Mouse (Mus musculus): ENCODE data around the gene Osbpl5. TPM values are rescaled to one million over a fixed set of nuclear protein-coding genes. Genes with fewer than 3 reads are reported as not detected.

Gene Osbpl5
- polyA plus RNA-seq, 1 experiment = 8.2 TPM

GRCm38 (mm10) chr7:143793121-143793520 is 36.3 kb upstream of the Osbpl5 start:
- H3K27ac ChIP-seq (ENCODE audit: insufficient read depth, low read length) = no peak overlapping the region
- TF ChIP-seq POLR2A (IDR thresholded peaks at IDR 0.05; ENCODE audit: insufficient read depth, low read length) = no peak
- TF ChIP-seq CTCF (IDR thresholded peaks at IDR 0.05; ENCODE audit: low read depth, low read length) = peak; percentile 74
- TF ChIP-seq EP300 (IDR thresholded peaks at IDR 0.05; ENCODE audit: insufficient read depth, low read depth, low read length) = no peak
- peaks cover 7% of the 10 kb centered on the region; the same call in 1 of the 2 replicates for H3K36me3 ChIP-seq (ENCODE audit: control insufficient read depth, insufficient read depth, low read length, poor library complexity, severe bottlenecking)
- no peak overlapping the region for H3K4me3 ChIP-seq (ENCODE audit: low read depth, low read length)
- H3K9me3 ChIP-seq (replicated peaks; ENCODE audit: control insufficient read depth, insufficient read depth, low read length, poor library complexity, severe bottlenecking) = no peaks in the 10 kb centered on the region; the same call in 1 of the 2 replicates
- H3K27me3 ChIP-seq (ENCODE audit: control insufficient read depth, insufficient read depth, low read length, poor library complexity, severe bottlenecking) = no peaks in the 10 kb centered on the region
- no peaks in the 10 kb centered on the region for H3K4me1 ChIP-seq (ENCODE audit: control insufficient read depth, insufficient read depth, low read length)
- no peak overlapping the region for H3K9ac ChIP-seq (ENCODE audit: low read depth, poor library complexity, severe bottlenecking)

- Histone ChIP-seq H3K9me3 (replicated peaks; ENCODE audit: control insufficient read depth, insufficient read depth, low read length, poor library complexity, severe bottlenecking) (no peaks in the 10 kb centered on the region; the same call in 1 of the 2 replicates), H3K4me1 (ENCODE audit: control insufficient read depth, insufficient read depth, low read length) (no peaks in the 10 kb centered on the region), H3K9ac (ENCODE audit: low read depth, poor library complexity, severe bottlenecking) (no peak overlapping the region), H3K27me3 (ENCODE audit: control insufficient read depth, insufficient read depth, low read length, poor library complexity, severe bottlenecking) (no peaks in the 10 kb centered on the region), H3K36me3 (ENCODE audit: control insufficient read depth, insufficient read depth, low read length, poor library complexity, severe bottlenecking) (0 out of 2 replicates have a peak, but pooled peaks cover 3% of the 10 kb centered on the region), H3K27ac (ENCODE audit: insufficient read depth, low read length) (no peak overlapping the region), H3K4me3 (ENCODE audit: low read depth, low read length) (no peak overlapping the region)
- TF ChIP-seq POLR2A (IDR thresholded peaks at IDR 0.05; ENCODE audit: insufficient read depth, low read length) = no peak
- TF ChIP-seq CTCF (IDR thresholded peaks at IDR 0.05; ENCODE audit: low read depth, low read length) = no peak
- TF ChIP-seq EP300 (IDR thresholded peaks at IDR 0.05; ENCODE audit: insufficient read depth, low read depth, low read length) = no peak
These were observed 35.7 kb upstream of the Osbpl5 start for GRCm38 (mm10) chr7:143792336-143792985.

GRCm38 (mm10) chr7:143783996-143784829 is 27.4 kb upstream of the Osbpl5 start, which contains the start of gene Mrgpre:
Gene Mrgpre (minus strand): TSS chr7:143784500.
- TF ChIP-seq POLR2A (IDR thresholded peaks at IDR 0.05; ENCODE audit: insufficient read depth, low read length) (no peak), EP300 (IDR thresholded peaks at IDR 0.05; ENCODE audit: insufficient read depth, low read depth, low read length) (no peak), CTCF (IDR thresholded peaks at IDR 0.05; ENCODE audit: low read depth, low read length) (no peak)
- no peaks in the 10 kb centered on the region for H3K36me3 ChIP-seq (ENCODE audit: control insufficient read depth, insufficient read depth, low read length, poor library complexity, severe bottlenecking)
- H3K27ac ChIP-seq (ENCODE audit: insufficient read depth, low read length) = no peak within 1 kb of the TSS
- H3K4me3 ChIP-seq (ENCODE audit: low read depth, low read length) = peak within 1 kb of the TSS; percentile 20
- H3K27me3 ChIP-seq (ENCODE audit: control insufficient read depth, insufficient read depth, low read length, poor library complexity, severe bottlenecking) = no peaks in the 10 kb centered on the region
- no peak within 1 kb of the TSS for H3K9ac ChIP-seq (ENCODE audit: low read depth, poor library complexity, severe bottlenecking)
- H3K4me1 ChIP-seq (ENCODE audit: control insufficient read depth, insufficient read depth, low read length) = no peaks in the 10 kb centered on the region
- no peaks in the 10 kb centered on the region for H3K9me3 ChIP-seq (replicated peaks; ENCODE audit: control insufficient read depth, insufficient read depth, low read length, poor library complexity, severe bottlenecking)

GRCm38 (mm10) chr7:143783378-143783995 is 26.7 kb upstream of the Osbpl5 start:
- Histone ChIP-seq H3K27me3 (ENCODE audit: control insufficient read depth, insufficient read depth, low read length, poor library complexity, severe bottlenecking) (no peaks in the 10 kb centered on the region), H3K27ac (ENCODE audit: insufficient read depth, low read length) (no peak overlapping the region), H3K36me3 (ENCODE audit: control insufficient read depth, insufficient read depth, low read length, poor library complexity, severe bottlenecking) (no peaks in the 10 kb centered on the region), H3K4me3 (ENCODE audit: low read depth, low read length) (no peak overlapping the region), H3K9me3 (replicated peaks; ENCODE audit: control insufficient read depth, insufficient read depth, low read length, poor library complexity, severe bottlenecking) (no peaks in the 10 kb centered on the region), H3K9ac (ENCODE audit: low read depth, poor library complexity, severe bottlenecking) (no peak overlapping the region), H3K4me1 (ENCODE audit: control insufficient read depth, insufficient read depth, low read length) (no peaks in the 10 kb centered on the region)
- TF ChIP-seq CTCF (IDR thresholded peaks at IDR 0.05; ENCODE audit: low read depth, low read length) (no peak), POLR2A (IDR thresholded peaks at IDR 0.05; ENCODE audit: insufficient read depth, low read length) (no peak), EP300 (IDR thresholded peaks at IDR 0.05; ENCODE audit: insufficient read depth, low read depth, low read length) (no peak)

- Histone ChIP-seq H3K4me3 (ENCODE audit: low read depth, low read length) (no peak overlapping the region), H3K9me3 (replicated peaks; ENCODE audit: control insufficient read depth, insufficient read depth, low read length, poor library complexity, severe bottlenecking) (no peaks in the 10 kb centered on the region), H3K9ac (ENCODE audit: low read depth, poor library complexity, severe bottlenecking) (no peak overlapping the region), H3K27ac (ENCODE audit: insufficient read depth, low read length) (no peak overlapping the region), H3K27me3 (ENCODE audit: control insufficient read depth, insufficient read depth, low read length, poor library complexity, severe bottlenecking) (no peaks in the 10 kb centered on the region), H3K36me3 (ENCODE audit: control insufficient read depth, insufficient read depth, low read length, poor library complexity, severe bottlenecking) (no peaks in the 10 kb centered on the region), H3K4me1 (ENCODE audit: control insufficient read depth, insufficient read depth, low read length) (no peaks in the 10 kb centered on the region)
- no peak for TF ChIP-seq EP300 (IDR thresholded peaks at IDR 0.05; ENCODE audit: insufficient read depth, low read depth, low read length)
- TF ChIP-seq POLR2A (IDR thresholded peaks at IDR 0.05; ENCODE audit: insufficient read depth, low read length) = no peak
- no peak for TF ChIP-seq CTCF (IDR thresholded peaks at IDR 0.05; ENCODE audit: low read depth, low read length)
These were observed 20.6 kb upstream of the Osbpl5 start for GRCm38 (mm10) chr7:143777375-143777774.
